Mouse (Mus musculus) olfactory bulb, adult 2 months (tissue): ENCODE results near the gene Hck. TPM values are rescaled to one million over a fixed set of nuclear protein-coding genes. Genes with fewer than 3 reads are reported as not detected.

ENCODE experiments used
- H3K27ac ChIP-seq: fragments of 200-500 bp; 2 replicates; pipeline ENCODE4 v1.5.1; 2012; ENCODE audit warnings: low read depth, low read length; ENCODE audit not compliant: insufficient read depth
- H3K4me1 ChIP-seq: fragments of 200-500 bp; 2 replicates; pipeline ENCODE4 v1.6.1; 2012; ENCODE audit warnings: low read length; ENCODE audit not compliant: control insufficient read depth, insufficient read depth
- H3K4me3 ChIP-seq: fragments of 200-500 bp; 2 replicates; pipeline ENCODE4 v1.5.1; 2012; ENCODE audit warnings: mild to moderate bottlenecking, low read depth, low read length, moderate library complexity; ENCODE audit not compliant: insufficient read depth
- CTCF ChIP-seq: fragments of 200-500 bp; IDR thresholded peaks from 2 replicates; pipeline ENCODE4 v1.5.1; 2012; ENCODE audit warnings: low read depth, mild to moderate bottlenecking, low read length, moderate library complexity; ENCODE audit not compliant: insufficient read depth
- POLR2A ChIP-seq: fragments of 200-500 bp; IDR thresholded peaks from 2 replicates; pipeline ENCODE4 v1.6.1; 2012; ENCODE audit warnings: mild to moderate bottlenecking, low read depth, low read length, moderate library complexity; ENCODE audit not compliant: insufficient read depth
- WGBS: fragments of 180-500 bp; shearing (Covaris S2); methylation state at CpG from one replicate; pipeline ENCODE4 v1.1.7; 2018; 5-methylcytosine and 5-hydroxymethylcytosine counted together
- polyA plus RNA-seq: library from polyadenylated mRNA; stranded (reverse); fragments of >200 nt; gene quantifications from 2 replicates; pipeline ENCODE4 v1.2.4, GENCODE M21; 2012; ENCODE audit warnings: low replicate concordance; ENCODE audit not compliant: missing spikeins, insufficient read depth, insufficient read length

Gene Hck
- polyA plus RNA-seq, 1 experiment, result not detected

DNA sequence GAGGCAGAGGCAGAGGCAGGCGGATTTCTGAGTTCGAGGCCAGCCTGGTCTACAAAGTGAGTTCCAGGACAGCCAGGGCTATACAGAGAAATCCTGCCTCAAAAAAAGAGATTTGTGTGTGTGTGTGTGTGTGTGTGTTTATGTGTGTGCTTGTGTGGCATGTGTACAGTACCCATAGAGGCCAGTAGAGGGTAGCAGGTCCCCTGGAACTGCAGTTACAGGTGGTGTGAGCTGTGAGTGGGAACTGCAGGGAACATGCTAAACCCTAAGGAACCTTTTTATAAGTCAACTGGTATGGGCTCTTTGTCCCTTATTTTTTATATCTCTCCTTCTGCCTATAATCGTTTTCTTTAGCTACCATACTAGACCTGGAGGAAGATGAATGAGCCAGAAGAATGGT is 49.0 kb downstream of the Hck start:
- Histone ChIP-seq H3K4me1 (no peaks in the 10 kb centered on the region), H3K27ac (no peak overlapping the region), H3K4me3 (no peak overlapping the region)
- TF ChIP-seq CTCF (no peak), POLR2A (no peak)
- 85% methylated on average over 3 of the region's 3 CpGs for WGBS

DNA sequence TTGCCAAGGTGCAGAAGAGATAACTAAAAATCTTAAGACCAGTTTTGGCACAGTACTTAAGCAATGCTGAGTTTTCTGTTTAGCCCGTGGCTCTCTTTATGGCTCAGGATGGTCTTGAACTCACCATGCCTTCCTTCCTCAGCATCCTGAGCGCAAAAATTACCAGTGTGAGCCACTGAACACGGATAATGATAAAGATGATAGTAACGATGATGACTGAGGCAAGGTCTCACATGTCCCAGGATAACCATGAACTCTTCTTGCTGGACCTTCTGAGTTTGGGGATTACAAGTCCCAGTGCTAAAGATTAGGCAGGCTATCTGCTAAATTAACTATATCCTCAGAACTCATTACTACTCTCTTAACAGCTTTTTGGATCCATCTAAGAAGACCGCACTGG is 51.9 kb downstream of the Hck start:
- WGBS, result 85% methylated on average over 5 of the region's 5 CpGs
- no peaks in the 10 kb centered on the region for H3K4me1 ChIP-seq

DNA sequence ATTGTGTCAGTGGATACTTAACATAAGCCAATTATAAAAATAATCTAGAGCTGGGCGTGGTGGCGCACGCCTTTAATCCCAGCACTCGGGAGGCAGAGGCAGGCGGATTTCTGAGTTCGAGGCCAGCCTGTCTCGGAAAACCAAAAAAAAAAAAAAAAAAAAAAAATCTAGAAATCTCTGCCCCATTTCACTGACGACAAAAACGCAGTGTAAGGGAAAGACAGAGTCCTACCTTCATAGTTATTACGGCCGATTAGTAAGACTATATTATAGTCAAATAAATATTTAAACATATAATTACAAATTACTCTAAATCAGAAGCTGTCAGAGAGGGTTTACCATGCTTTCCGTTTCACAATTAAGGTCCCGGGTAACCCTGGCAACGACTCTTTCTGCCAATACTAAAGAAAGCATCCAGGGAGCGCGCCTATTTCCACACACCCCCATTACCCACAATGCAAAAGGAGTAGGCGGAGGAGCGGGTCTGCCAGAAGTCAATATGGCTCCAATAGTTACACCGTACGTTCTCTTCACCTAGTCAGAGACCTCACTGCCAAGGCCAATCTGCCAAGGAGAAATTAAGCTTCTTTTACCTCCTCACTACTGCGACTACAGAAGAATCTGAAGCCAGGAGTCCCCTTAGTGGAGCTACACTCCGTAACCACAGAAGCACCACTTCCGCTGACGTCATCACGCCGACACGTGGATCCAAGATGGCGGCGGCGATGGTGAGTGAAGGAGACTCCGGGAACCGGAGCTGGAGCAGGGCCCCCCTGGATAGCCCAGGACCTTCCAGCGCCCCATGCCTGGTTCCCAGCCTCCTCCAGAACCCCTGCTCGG is 52.8 kb downstream of the Hck start, which contains the start of gene Tm9sf4:
Tm9sf4 (plus strand) TSS at position 460 of the 840 bp plus-strand sequence.
- peak within 1 kb of the TSS; percentile 90 for H3K4me3 ChIP-seq
- peak within 1 kb of the TSS; percentile 99 for H3K27ac ChIP-seq
- 6% methylated on average over 34 of the region's 34 CpGs for WGBS
- peak; percentile 69 for TF ChIP-seq POLR2A
- TF ChIP-seq CTCF, result no peak
- no peaks in the 10 kb centered on the region for H3K4me1 ChIP-seq

More for the DNA sequence above, 51.9 kb downstream of the Hck start:
- H3K27ac ChIP-seq, result no peak overlapping the region
- H3K4me3 ChIP-seq, result no peak overlapping the region
- TF ChIP-seq POLR2A (no peak), CTCF (no peak)

DNA sequence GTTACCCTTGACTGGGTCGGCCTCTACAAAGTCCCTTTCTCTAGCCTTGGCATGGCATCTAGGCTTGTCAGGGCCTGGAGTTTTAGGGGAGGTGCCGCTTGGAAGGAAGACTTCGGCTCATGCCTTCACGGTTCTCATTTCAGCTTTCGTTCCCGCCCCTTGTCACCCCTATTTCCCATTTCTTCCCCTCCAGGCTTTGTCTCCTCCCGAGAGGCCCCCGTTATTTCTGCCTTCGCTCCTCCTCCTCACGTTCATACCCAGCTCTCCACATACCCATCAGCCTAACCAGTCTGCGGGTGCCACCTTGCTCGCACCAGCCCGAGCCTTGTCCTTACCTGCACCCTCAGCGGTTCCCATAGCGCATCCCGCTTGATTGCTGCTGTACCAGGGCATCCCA is 53.4 kb downstream of the Hck start:
- Histone ChIP-seq H3K4me3 (peak overlapping the region; percentile 90), H3K4me1 (no peaks in the 10 kb centered on the region), H3K27ac (peak overlapping the region; percentile 99; the same call in 1 of the 2 replicates)
- under 1% methylated on average over 16 of the region's 16 CpGs for WGBS
- TF ChIP-seq POLR2A (no peak), CTCF (no peak)

DNA sequence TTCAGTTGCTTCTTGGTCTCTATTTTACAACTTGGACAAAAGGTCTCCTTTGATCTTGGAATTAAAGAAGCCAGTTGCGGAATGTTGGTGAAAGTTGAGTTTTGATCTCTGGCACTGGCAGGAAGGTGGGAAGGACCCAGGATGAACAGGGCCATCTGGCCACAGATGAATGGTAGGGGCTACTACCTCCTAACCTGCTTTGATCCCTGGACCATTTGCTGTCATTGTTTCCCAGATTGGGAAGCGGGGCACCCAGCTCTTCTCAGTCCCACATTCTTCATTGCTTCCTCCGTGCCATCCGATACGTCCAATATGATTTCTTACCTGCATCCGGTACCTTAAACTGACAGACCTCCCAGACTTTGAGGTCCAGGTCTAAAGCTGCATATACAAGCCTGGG is 58.9 kb downstream of the Hck start:
- Histone ChIP-seq H3K27ac (no peak overlapping the region), H3K4me3 (no peak overlapping the region), H3K4me1 (0 out of 2 replicates have a peak, but pooled peaks cover 2% of the 10 kb centered on the region)
- WGBS, result 81% methylated on average over 6 of the region's 6 CpGs
- no peak for TF ChIP-seq POLR2A
- no peak for TF ChIP-seq CTCF

DNA sequence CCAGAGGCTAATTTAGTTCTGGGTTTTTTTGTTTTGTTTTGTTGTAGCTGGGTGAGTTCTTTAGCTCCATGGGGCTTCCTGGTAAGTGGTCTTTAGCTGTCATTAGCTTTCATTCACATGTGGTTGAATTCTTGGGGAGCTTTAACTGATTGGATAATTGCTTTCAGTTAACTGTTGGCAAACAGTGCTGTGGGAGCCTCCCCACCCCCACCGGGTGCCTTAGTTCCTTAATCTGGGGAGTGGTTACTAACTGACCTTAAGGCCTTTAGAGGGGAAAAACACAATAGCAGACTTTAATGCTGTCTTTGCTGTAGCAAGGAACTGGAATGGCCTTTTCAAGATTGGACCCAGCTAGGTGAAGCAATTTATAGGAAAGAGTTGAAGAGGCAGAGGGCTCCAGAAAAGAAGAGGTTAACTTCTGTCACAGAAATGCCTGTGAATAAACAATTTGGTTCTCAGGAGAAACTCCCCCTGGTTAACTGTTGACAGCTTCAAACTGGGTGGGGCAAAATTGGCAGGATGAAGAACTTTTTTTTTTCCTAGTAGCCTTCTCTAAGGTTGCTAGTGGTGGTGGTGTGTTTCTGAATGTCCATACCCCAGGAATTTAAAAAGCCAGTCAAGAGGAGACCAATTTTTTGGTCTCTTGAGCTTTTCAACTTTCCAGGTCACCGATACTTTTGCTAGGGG is 60.0 kb downstream of the Hck start:
- Histone ChIP-seq H3K4me3 (no peak overlapping the region), H3K4me1 (0 out of 2 replicates have a peak, but pooled peaks cover 2% of the 10 kb centered on the region), H3K27ac (no peak overlapping the region)
- TF ChIP-seq CTCF (no peak), POLR2A (no peak)
- WGBS, result 37% methylated on average over 2 of the region's 2 CpGs

DNA sequence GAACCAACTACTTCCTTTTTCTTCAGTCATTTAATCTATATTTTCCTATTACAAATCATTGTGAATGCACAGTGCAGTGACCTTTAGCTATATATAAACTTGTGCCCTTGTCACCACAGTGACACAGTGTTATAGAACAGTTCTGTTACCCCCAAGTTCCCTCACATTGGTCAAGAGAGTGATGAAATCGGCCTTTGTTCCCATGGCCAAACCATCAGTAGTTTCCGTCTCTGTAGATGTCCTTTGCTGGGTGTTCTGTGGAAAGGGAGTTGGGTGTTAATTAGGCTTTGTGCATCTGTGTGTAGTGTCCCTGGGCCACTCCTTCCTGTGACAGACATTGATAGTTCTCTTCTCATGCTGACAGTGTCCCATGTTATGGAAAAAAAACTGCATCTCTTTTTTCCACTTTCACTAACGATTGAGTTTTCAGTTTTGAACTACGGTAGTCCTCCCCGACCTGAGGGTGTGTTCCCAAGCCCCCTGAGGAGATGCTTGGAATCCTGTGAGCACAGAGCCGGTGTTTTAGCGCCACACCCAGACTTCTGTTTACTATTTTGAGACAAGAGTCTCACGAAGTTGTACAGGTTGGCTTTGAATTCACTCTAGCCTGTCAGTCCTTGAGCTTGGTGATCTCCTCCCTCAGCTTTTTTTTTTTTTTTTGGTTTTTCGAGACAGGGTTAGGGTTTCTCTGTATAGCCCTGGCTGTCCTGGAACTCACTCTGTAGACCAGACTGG is 62.4 kb downstream of the Hck start:
- TF ChIP-seq POLR2A (no peak), CTCF (no peak)
- 82% methylated on average over 9 of the region's 9 CpGs for WGBS
- Histone ChIP-seq H3K4me3 (no peak overlapping the region), H3K4me1 (0 out of 2 replicates have a peak, but pooled peaks cover 2% of the 10 kb centered on the region), H3K27ac (no peak overlapping the region)

DNA sequence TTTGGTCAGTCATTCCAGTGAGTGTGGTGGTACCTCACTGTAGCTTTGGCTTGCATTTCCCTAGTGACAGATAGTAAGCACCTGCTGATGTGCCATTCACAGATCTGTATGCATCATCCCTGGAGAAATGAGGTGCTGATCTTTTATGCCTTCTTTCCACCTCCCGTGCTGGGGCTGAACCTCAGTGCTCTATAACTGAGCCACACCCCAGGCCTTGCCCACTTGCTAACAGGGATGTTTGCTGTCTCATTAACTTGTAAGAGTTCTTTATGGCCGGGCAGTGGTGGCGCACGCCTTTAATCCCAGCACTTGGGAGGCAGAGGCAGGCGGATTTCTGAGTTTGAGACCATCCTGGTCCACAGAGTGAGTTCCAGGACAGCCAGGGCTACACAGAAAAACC is 63.7 kb downstream of the Hck start:
- 0 out of 2 replicates have a peak, but pooled peaks cover 2% of the 10 kb centered on the region for H3K4me1 ChIP-seq
- H3K4me3 ChIP-seq, result no peak overlapping the region
- 89% methylated on average over 5 of the region's 5 CpGs for WGBS
- no peak overlapping the region for H3K27ac ChIP-seq
- TF ChIP-seq POLR2A (no peak), CTCF (no peak)

DNA sequence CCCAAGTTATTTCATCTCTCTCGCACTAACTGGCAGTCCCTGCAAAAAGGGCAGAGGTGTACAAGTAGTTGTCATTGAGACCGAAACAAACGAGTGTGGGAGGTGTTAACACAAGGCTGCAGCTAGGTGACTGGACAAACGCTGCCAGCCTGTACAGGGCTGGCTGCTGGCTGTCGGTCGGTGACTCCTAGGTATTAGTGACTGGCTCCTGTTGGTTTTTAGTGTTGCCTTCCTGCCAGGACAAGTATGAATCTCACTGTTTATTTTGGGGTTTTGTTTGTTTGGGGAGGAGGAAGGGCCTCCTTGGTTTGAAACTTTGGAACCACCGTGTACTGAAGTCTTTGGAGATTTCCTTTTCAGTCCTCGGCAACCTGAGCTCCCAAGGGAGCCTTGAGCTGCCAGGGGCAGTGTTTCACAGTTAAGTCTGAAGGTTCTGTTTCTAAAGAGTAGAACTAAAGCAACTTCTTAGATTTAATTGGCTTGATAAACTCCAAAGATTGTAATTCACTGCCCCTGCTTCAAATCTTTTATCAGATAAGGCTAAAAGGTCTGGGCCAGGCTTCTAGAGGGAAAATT is 67.8 kb downstream of the Hck start:
- WGBS, result 75% methylated on average over 8 of the region's 8 CpGs
- Histone ChIP-seq H3K4me1 (0 out of 2 replicates have a peak, but pooled peaks cover 2% of the 10 kb centered on the region), H3K4me3 (no peak overlapping the region), H3K27ac (no peak overlapping the region)
- TF ChIP-seq POLR2A (no peak), CTCF (no peak)
